Mouse (Mus musculus) hindbrain, embryonic 16.5 days (tissue): ENCODE results near the gene Ms4a6c. TPM values are rescaled to one million over a fixed set of nuclear protein-coding genes. Genes with fewer than 3 reads are reported as not detected.
"Not testable (repeated sequence)": the region's sequence is repeated elsewhere in the genome, so short reads cannot be mapped to it uniquely, and the experiment has no call there.

ENCODE experiments used
- ATAC-seq: fragments of 200-750 bp; cut with Nextera tagmentation; 2 replicates; pipeline ENCODE4 v1.8.0; 2017; ENCODE audit warnings: moderate TSS enrichment, moderate library complexity
- H3K27ac ChIP-seq: fragments of 300-500 bp; sonication (generic); 2 replicates; pipeline ENCODE4 v1.5.1; 2014; ENCODE audit warnings: low read depth, mild to moderate bottlenecking, control low read depth, low read length, moderate library complexity
- H3K27me3 ChIP-seq: fragments of 300-500 bp; sonication (generic); replicated peaks from 2 replicates; pipeline ENCODE4 v1.6.1; 2014; ENCODE audit warnings: low read length; ENCODE audit not compliant: control insufficient read depth, insufficient read depth
- H3K36me3 ChIP-seq: fragments of 300-500 bp; sonication (generic); 2 replicates; pipeline ENCODE4 v1.6.1; 2014; ENCODE audit warnings: mild to moderate bottlenecking, low read length, moderate library complexity, mixed read lengths; ENCODE audit not compliant: control insufficient read depth, insufficient read depth
- H3K4me1 ChIP-seq: fragments of 300-500 bp; sonication (generic); 2 replicates; pipeline ENCODE4 v1.6.1; 2014; ENCODE audit warnings: low read depth, low read length; ENCODE audit not compliant: control insufficient read depth, insufficient read depth
- H3K4me2 ChIP-seq: fragments of 300-500 bp; sonication (generic); 2 replicates; pipeline ENCODE4 v1.6.1; 2014; ENCODE audit warnings: mild to moderate bottlenecking, low read length, control low read depth, moderate library complexity
- H3K4me3 ChIP-seq: fragments of 300-500 bp; sonication (generic); 2 replicates; pipeline ENCODE4 v1.5.1; 2014; ENCODE audit warnings: mild to moderate bottlenecking, low read length, control low read depth, moderate library complexity
- H3K9ac ChIP-seq: fragments of 300-500 bp; sonication (generic); 2 replicates; pipeline ENCODE4 v1.6.1; 2014; ENCODE audit warnings: low read depth, mild to moderate bottlenecking, control low read depth, low read length, moderate library complexity
- H3K9me3 ChIP-seq: fragments of 300-500 bp; sonication (generic); 2 replicates; pipeline ENCODE4 v1.6.1; 2014; ENCODE audit warnings: mild to moderate bottlenecking, low read length, moderate library complexity; ENCODE audit not compliant: control insufficient read depth
- WGBS: fragments of 180-500 bp; shearing (Covaris S2); extraction: QIAGEN DNeasy Blood & Tissue Kit; methylation state at CpG from one replicate; pipeline ENCODE4 v1.1.7; 2014; 5-methylcytosine and 5-hydroxymethylcytosine counted together
- polyA plus RNA-seq: library from polyadenylated mRNA; unstranded; fragments of >200 nt; fragmentation: Nextera tagmentation; extraction: Ambion mirVana; gene quantifications from 2 replicates; pipeline ENCODE4 v1.2.1, GENCODE M21; 2015

Gene Ms4a6c
- polyA plus RNA-seq = 2.2 and 2.5 TPM in 2 replicates

- not testable (repeated sequence) for ATAC-seq, H3K27ac ChIP-seq, H3K9me3 ChIP-seq, H3K36me3 ChIP-seq, H3K9ac ChIP-seq, H3K4me1 ChIP-seq, H3K4me3 ChIP-seq, H3K27me3 ChIP-seq, H3K4me2 ChIP-seq
- 88% methylated on average over 4 of the region's 4 CpGs for WGBS
Observed at GRCm38 (mm10) chr19:11469215-11469614, at the start of gene Ms4a6c. TSS of gene Ms4a6c (plus strand) at chr19:11469366.

GRCm38 (mm10) chr19:11431209-11431608 is 38.0 kb upstream of the Ms4a6c start:
- whole genome bisulfite sequencing = 82% methylated on average over 1 of the region's 1 CpGs
- not testable (repeated sequence) for H3K36me3 ChIP-seq, H3K27me3 ChIP-seq, H3K4me3 ChIP-seq, H3K4me1 ChIP-seq, ATAC-seq, H3K4me2 ChIP-seq, H3K9me3 ChIP-seq, H3K9ac ChIP-seq, H3K27ac ChIP-seq

- Histone ChIP-seq H3K27ac (no peak overlapping the region), H3K4me1 (no peaks in the 10 kb centered on the region), H3K9ac (no peak overlapping the region), H3K9me3 (no peaks in the 10 kb centered on the region), H3K4me3 (no peak overlapping the region), H3K4me2 (no peak overlapping the region), H3K36me3 (no peaks in the 10 kb centered on the region), H3K27me3 (no peaks in the 10 kb centered on the region)
- WGBS = 89% methylated on average over 4 of the region's 4 CpGs
- ATAC-seq = no peak
Observed at GRCm38 (mm10) chr19:11435058-11435834, 33.9 kb upstream of the Ms4a6c start.

DNA sequence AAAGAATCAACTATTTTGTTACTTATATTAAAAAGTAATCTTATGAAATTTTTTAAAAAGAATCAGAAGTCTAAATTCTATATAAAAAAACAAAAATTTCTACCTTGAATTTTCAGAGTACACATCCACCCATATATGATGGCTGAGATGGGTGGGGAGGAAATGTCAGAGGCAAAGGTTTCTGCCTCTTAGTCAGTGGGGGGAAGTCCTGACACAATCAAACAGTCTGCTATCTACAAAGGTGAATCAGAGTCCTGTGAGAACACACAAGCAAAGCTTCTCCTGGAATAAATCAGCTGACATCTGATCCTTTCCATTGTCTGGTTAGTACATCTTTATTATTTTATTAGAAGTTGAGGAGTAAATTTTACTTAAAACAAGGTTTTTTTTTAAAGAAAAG is 25.8 kb upstream of the Ms4a6c start, which contains the start of gene Ms4a4b:
TSS of gene Ms4a4b (plus strand) at position 216 of the 400 bp plus-strand sequence.
- H3K27me3 ChIP-seq = no peaks in the 10 kb centered on the region
- no peaks in the 10 kb centered on the region for H3K36me3 ChIP-seq
- no peak within 1 kb of the TSS for H3K4me3 ChIP-seq
- H3K4me2 ChIP-seq = no peak within 1 kb of the TSS
- no peaks in the 10 kb centered on the region for H3K4me1 ChIP-seq
- H3K27ac ChIP-seq = no peak within 1 kb of the TSS
- H3K9ac ChIP-seq = no peak within 1 kb of the TSS
- no peak for ATAC-seq
- H3K9me3 ChIP-seq = no peaks in the 10 kb centered on the region

DNA sequence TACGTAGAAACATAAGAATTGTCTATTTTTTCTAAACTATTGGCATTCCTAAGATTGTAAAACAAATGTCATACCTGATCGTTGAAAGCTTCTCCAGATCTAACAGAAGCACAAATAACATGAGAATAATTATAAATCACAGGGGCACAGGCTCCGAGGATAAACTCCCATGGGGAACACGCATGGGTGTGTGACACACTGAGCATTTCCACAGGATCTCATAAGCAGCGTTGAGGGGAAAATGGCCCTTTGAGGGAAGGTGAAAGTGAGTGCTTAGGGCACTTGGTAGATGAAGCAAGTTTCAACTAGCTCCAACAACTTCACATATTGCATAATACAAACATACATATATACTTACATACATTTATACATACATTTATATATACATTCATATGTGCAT is 25.2 kb upstream of the Ms4a6c start:
- Histone ChIP-seq H3K9ac (no peak overlapping the region), H3K4me2 (no peak overlapping the region), H3K27me3 (no peaks in the 10 kb centered on the region), H3K27ac (no peak overlapping the region), H3K9me3 (no peaks in the 10 kb centered on the region), H3K4me1 (no peaks in the 10 kb centered on the region), H3K4me3 (no peak overlapping the region), H3K36me3 (no peaks in the 10 kb centered on the region)
- no peak for ATAC-seq
- 91% methylated on average over 5 of the region's 5 CpGs for WGBS

GRCm38 (mm10) chr19:11447238-11447637 is 21.9 kb upstream of the Ms4a6c start:
- Histone ChIP-seq H3K27me3 (no peaks in the 10 kb centered on the region), H3K9me3 (no peaks in the 10 kb centered on the region), H3K36me3 (no peaks in the 10 kb centered on the region), H3K4me3 (no peak overlapping the region), H3K4me1 (no peaks in the 10 kb centered on the region), H3K9ac (no peak overlapping the region), H3K27ac (no peak overlapping the region), H3K4me2 (no peak overlapping the region)
- WGBS = 91% methylated on average over 2 of the region's 2 CpGs
- ATAC-seq = no peak

DNA sequence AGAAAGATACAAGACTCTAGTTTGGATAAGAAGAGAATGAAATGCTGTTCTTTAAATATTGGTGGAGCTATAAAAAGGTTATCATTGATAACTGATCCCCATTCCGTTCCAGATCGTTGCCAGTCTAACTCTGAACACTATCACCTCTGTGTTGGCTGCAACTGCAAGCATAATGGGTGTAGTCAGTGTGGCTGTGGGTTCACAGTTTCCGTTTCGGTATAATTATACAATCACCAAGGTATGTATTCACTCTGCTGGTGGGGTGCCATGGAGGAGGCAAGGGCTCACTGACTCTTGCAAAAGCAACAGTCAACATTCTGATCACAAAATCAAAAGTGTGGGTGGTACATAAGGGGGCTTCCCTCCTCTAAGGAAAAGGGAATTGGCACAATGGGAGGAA is 10.1 kb upstream of the Ms4a6c start:
- not testable (repeated sequence) for H3K36me3 ChIP-seq, H3K4me3 ChIP-seq, ATAC-seq, H3K27me3 ChIP-seq, H3K27ac ChIP-seq, H3K4me2 ChIP-seq, H3K9ac ChIP-seq, H3K4me1 ChIP-seq, H3K9me3 ChIP-seq
- 77% methylated on average over 2 of the region's 4 CpGs for WGBS

- not testable (repeated sequence) for H3K4me2 ChIP-seq, H3K27me3 ChIP-seq, ATAC-seq, H3K4me1 ChIP-seq, H3K4me3 ChIP-seq, H3K27ac ChIP-seq, H3K9me3 ChIP-seq, H3K36me3 ChIP-seq, H3K9ac ChIP-seq
- WGBS = 60% methylated on average over 1 of the region's 1 CpGs
Observed at GRCm38 (mm10) chr19:11464795-11465194, 4.4 kb upstream of the Ms4a6c start.

DNA sequence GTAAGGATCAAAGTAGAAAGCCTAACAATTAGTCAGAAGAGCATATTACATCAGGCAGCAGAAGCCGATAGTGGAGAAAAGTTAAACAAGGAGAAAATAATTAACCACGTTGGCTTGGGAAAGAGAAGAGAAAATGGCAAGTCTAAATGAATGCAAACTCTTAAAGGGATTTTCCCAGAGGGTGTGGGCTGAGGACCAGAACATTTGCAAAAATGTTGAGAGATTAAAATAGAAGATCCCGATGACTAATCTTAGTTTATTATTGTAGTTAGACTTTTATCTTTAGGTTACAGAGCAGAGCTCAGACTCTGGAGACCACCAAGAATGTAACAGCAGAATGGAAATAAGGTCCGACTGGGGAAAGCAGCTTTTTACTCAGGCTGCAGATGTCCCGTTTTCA is 2.7 kb upstream of the Ms4a6c start:
- Histone ChIP-seq H3K9ac (no peak overlapping the region), H3K27ac (no peak overlapping the region), H3K4me3 (no peak overlapping the region), H3K36me3 (no peaks in the 10 kb centered on the region), H3K27me3 (no peaks in the 10 kb centered on the region), H3K9me3 (no peaks in the 10 kb centered on the region), H3K4me1 (no peaks in the 10 kb centered on the region), H3K4me2 (no peak overlapping the region)
- 82% methylated on average over 5 of the region's 5 CpGs for WGBS
- no peak for ATAC-seq
